Comparison of ENCODE assay signal across 8 mouse cellular contexts in the genomic region with DNA sequence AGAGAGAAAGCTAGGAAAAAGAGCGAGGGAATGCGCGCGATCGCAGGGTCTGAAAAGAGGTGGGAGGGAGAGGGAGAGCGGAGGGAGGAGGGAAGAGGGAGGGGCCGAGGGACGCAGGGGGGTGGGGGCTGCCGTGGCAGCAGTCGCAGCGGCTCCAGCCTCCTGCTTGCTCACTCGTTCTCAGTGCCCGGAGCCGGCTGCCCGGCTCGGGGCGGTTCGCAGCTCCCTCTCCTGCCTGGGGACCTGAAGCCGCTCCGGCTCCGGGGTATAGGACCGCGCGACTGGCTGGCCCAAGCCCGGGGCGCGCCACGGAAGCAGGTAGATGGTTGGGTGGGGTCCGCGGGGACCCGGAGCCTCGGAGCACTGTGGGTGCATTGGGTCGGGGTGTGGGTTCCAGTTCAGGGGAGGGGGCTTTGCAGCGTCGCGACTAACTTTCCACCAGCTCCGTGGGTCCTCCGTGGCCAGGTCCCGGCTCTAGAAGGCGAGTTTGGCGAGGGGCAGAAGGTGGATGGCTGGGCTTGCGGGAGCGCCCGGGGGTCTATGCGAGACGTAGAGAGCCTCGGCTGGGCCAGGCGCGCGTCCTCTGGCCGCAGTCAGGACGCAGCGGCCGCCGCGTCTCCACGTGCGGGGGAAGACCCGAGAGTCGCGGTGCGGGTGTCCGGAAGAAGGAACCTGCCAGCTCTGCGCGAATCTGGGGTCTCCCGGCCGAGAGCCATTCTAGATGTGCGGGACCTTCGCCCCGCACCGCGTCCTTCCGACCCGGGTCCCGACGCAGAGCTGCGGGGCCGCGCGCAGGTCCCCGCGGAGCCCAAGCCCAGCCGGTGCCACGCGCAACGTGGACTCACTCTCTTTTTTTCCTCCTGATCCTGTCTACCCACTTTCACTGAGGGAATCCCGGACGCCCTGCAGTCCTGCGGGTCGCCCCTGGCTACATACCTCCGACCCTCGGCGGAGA. TPM values are rescaled to one million over a fixed set of nuclear protein-coding genes. Genes with fewer than 3 reads are reported as not detected.
DNase-seq lines count a peak whose midpoint lies in the region; ATAC-seq and TF ChIP-seq lines count a peak whose summit lies in the region.

A gene (plus strand): TSS at position 116 of the 955 bp plus-strand sequence.

- H3K9me3 ChIP-seq in lung, embryonic 16.5 days (ENCODE audit: control insufficient read depth, low read length) = no peaks in the 10 kb centered on the region

- H3K27me3 ChIP-seq in lung, embryonic 16.5 days (ENCODE audit: control insufficient read depth, insufficient read depth, low read depth, low read length) = peaks cover 46% of the 10 kb centered on the region

- peak within 1 kb of the TSS; percentile 68; the same call in 1 of the 2 replicates for H3K27ac ChIP-seq in layer of hippocampus, adult 2 months
- no peak within 1 kb of the TSS for H3K27ac ChIP-seq in lung, embryonic 16.5 days (ENCODE audit: low read length)

- under 1% methylated on average over 72 of the region's 93 CpGs for WGBS in lung, embryonic 16.5 days

- no peak for TF ChIP-seq CTCF in layer of hippocampus, adult 2 months (conservative IDR thresholded peaks at IDR 0.05)

- H3K4me2 ChIP-seq in lung, embryonic 16.5 days (ENCODE audit: low read depth, low read length) = peak within 1 kb of the TSS; percentile 100

- H3K9ac ChIP-seq in lung, embryonic 16.5 days (ENCODE audit: low read length) = peak within 1 kb of the TSS; percentile 61

- peak; percentile 52; the same call in 1 of the 2 replicates for ATAC-seq in frontal cortex, adult (ENCODE audit: low TSS enrichment)
- peak; percentile 63 for ATAC-seq in lung, embryonic 16.5 days (ENCODE audit: low read depth)

- no peaks in the 10 kb centered on the region for H3K36me3 ChIP-seq in lung, embryonic 16.5 days (ENCODE audit: control insufficient read depth, insufficient read depth, low read length)

- DNase-seq in layer of hippocampus, adult 2 months (ENCODE audit: low spot score in 2 of 2) = peak in 1 of 2 experiments; percentile 33
- no peak for DNase-seq in layer of hippocampus, adult 11-12 months (ENCODE audit: low spot score)
- peak; percentile 68 for DNase-seq in cerebellum, adult 8-10 months
- DNase-seq in kidney, postnatal 4 days = peak; percentile 61 to 74
- peak; percentile 43 for DNase-seq in right cerebral cortex, postnatal 25 days
- no peak for DNase-seq in c-Kit-positive CD71-positive TER-119-positive erythroid progenitor cells, embryonic 14.5 days (ENCODE audit: low spot score)

- H3K4me1 ChIP-seq in lung, embryonic 16.5 days (replicated peaks; ENCODE audit: control insufficient read depth, insufficient read depth, low read length) = peaks cover 29% of the 10 kb centered on the region

- H3K4me3 ChIP-seq in layer of hippocampus, adult 2 months = peak within 1 kb of the TSS; percentile 68
- H3K4me3 ChIP-seq in lung, embryonic 16.5 days (ENCODE audit: low read length) = peak within 1 kb of the TSS; percentile 62

RNA-seq across cellular contexts. Expression of the gene that starts here (rescaled TPM):
- total RNA-seq in layer of hippocampus, adult 2 months (2021) = 10 to 100 TPM; 14.1 to 18.5 TPM
- 1.2 and 1.3 TPM in 2 replicates for polyA plus RNA-seq in lung, embryonic 16.5 days (2015; fragmentation: Nextera tagmentation; extraction: Ambion mirVana)

Comparison
In these comparisons a context has a peak if more than half of its experiments do, and no peak if none do; other contexts are left out.
1. DNase-seq: peak in cerebellum, adult 8-10 months (single experiment), kidney, postnatal 4 days (2 of 2) and right cerebral cortex, postnatal 25 days (single experiment); none in layer of hippocampus, adult 11-12 months (single experiment) and c-Kit-positive CD71-positive TER-119-positive erythroid progenitor cells, embryonic 14.5 days (single experiment).